Mouse (Mus musculus): ENCODE measurements around the gene Tmem97.
"Not testable (repeated sequence)": the region's sequence is repeated elsewhere in the genome, so short reads cannot be mapped to it uniquely, and the experiment has no call there.

The Tmem97 gene

GRCm38 (mm10) chr11:78547718-78548460 lies 2.7 kb downstream of the Tmem97 start:
- DNase-seq, result no peak

DNA sequence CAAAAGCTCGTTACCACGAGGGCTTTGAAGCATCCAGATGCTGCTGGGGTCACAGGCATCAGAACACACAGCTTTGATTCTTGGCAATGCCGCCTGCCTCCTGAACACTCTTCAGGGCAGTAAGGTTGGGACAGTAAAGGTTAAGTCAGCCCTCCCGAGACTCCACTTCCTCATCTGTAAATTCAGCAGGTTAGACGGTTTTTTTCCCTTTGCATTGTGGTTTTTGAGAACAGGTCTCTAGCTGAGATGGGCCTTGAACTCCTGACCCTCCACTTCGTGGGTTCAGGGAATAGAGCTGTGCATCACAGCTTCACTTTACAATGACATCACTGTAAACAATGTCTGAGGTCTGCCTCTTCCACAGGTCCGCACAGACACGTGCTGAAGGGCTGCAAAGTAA lies 5.4 kb downstream of the Tmem97 start:
- DNase-seq, result no peak

GRCm38 (mm10) chr11:78544449-78545111 lies 6.0 kb downstream of the Tmem97 start:
- DNase-seq, result no peak

GRCm38 (mm10) chr11:78540358-78540757 lies 10.2 kb downstream of the Tmem97 start:
- DNase-seq, result no peak

DNA sequence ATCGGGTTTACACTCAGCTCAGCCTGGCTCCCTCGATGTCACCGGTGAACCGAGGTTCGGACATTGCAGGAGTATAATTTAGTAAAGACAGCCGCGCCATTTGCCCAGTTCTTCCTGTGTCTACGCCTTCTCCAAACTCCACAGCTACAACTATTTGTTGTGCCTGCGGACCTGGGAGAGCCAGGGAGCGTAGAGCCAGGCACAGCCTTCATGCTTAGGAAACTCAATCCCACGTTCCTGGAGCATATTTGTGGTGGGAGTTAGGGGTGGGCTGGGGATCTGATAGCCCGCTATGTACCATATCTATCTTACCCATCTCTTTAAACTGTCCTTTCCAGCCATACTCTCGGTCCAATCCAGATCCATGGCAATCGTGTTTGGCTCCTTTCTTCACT lies 13.9 kb downstream of the Tmem97 start:
- no peak for DNase-seq

DNA sequence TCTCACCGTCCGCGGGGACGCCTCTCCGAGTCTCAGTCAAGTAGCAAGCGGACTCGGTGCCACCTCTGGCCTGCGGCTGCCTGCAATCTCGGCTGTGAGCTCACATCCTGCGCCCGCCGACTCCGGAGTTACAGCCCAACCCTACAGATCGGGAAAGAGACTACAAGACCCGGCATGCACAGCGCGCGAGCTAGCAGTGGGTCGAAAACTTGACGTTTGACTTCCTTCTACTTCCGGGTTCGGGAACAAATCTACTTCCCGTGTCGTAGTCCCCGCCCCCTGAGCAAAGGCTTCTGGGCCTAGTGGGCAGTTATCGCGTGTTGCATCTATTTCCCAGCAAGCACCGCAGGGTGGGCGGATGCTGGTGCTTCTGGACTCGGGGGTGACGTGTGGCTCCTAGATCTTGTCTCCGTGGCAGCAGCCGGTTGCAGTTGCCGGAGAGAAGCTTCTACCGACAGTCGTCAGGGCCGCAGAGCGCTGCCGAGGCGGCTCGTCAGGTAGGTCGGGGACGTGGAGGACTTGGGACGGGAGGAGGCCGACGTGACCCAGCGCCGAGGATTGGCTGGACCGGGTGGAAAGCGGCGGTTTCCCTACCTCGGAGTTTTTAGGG lies 14.4 kb downstream of the Tmem97 start, which contains the start of the genes Tnfaip1 and Ift20:
Tnfaip1 (minus strand) TSS at position 253 of the 610 bp plus-strand sequence.
Ift20 (plus strand) TSS at position 282 of the 610 bp plus-strand sequence.
- peak; percentile 99 for DNase-seq

DNA sequence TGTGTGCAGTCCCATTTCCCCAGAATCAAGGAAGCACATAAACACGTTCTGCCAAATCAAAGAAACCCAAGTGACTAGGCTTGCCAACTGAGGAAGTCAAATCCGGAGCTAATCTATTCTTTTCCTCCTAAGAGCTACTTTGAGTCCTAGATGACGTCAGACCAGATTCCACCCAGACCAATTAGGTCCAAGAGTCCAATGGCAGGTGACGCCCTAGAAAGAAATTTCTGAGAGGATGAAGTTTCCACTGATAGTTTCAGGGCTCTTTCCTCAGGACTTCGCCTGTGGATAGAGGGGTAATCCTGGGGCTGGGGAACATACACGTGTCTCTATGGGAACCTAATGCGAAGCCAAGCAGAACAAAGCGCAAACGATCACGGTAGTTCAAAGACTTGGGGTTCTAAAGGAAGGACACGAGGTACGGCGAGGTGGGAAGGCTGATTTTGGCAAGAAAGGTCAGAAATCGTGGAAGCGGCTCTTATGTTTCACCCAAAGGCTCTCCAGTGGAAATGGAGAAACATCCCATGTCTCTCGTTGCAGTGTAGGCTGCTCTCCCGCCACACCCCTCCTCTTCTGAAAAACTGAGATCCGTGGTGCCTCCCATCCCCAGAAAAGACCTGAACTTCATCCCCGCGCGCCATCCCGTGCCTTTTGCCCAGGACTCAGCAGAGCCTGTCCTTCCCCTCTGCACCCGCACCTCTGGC lies 15.0 kb downstream of the Tmem97 start:
- DNase-seq, result peak; percentile 60 to 76

- DNase-seq, result no peak
These were observed 16.1 kb downstream of the Tmem97 start for GRCm38 (mm10) chr11:78534516-78534915.

- not testable (repeated sequence) for DNase-seq
These were observed 19.1 kb downstream of the Tmem97 start for GRCm38 (mm10) chr11:78531515-78531914.

GRCm38 (mm10) chr11:78531046-78531445 lies 19.5 kb downstream of the Tmem97 start:
- DNase-seq, result peak; percentile 59 to 63

DNA sequence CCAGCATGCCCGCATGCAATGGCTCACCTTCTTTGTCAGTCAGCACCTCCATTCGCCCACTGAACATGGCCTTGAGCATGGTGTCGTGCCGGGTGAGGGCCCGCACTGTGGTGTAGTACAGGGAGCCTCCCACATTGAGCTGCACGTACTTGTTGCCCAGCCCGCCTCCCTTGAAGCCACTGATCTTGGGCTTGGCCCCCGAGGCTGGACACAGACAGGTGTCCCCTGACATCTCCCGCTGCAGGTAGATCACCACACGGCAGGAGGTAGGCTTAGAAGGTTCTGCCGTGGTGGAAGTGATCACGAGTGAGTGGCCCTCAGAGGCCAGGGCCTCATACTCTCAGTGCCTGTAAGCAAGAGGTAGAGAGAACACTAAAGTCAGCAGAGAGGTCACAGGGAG lies 20.6 kb downstream of the Tmem97 start:
- DNase-seq, result no peak

- no peak for DNase-seq
These were observed 21.9 kb downstream of the Tmem97 start for GRCm38 (mm10) chr11:78528714-78529113.

- DNase-seq, result no peak
These were observed 25.7 kb downstream of the Tmem97 start for GRCm38 (mm10) chr11:78524838-78525237.

DNA sequence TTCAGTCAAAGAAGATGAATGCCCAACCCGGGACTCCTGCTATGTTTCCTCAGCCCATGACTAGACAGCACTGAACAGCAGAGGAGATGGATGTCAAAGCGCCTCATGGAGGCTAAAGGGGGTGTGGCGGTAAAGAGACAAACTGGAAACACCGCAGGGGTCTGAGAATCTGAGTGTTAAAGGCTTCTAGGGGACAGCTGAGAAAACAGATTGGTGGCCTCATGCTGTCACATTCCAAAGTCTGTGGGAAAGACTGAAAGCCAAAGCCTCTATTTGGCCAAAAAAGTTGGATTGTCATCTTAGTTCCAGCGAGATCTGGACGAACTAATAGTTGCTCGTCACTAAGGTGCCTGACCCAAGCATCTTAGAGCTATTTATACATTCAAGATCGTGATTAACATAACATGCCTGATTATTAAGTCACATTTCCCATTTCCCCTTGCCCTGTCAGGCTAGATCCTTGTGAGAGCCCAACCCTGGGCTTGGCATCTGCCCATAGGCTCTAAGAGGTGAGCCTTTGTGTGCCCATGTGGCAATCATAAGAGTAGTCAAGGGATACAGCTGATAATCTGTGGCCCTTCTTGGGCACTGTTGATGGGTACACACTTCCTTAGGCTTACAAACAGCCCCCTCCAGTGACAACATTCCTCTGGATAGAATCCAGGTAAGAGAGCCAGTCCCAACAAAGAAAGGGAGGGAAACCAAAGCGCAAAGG lies 27.2 kb downstream of the Tmem97 start:
- DNase-seq, result no peak

GRCm38 (mm10) chr11:78522481-78522997 lies 28.0 kb downstream of the Tmem97 start:
- peak in 1 of 2 experiments; percentile 55 for DNase-seq

DNA sequence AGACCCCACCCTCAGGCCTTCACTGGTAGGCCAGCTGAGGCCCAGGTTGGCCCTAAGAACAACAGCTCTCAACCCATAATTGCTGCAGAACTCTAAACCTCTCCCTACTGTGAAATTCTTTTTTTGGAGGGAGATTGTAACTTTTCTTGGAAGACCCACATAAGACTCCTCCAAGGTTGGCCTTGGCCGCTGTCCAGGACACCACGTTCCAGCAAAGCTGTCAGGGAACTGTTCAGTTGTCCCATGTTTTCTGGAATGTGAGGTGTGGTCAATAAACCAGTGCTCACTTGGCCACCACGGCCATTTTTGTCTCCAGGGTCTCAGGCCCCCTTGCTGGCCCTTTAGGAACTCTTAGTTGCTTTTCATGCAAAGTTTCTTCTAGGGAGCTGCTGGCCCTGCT lies 28.7 kb downstream of the Tmem97 start:
- DNase-seq, result no peak

DNA sequence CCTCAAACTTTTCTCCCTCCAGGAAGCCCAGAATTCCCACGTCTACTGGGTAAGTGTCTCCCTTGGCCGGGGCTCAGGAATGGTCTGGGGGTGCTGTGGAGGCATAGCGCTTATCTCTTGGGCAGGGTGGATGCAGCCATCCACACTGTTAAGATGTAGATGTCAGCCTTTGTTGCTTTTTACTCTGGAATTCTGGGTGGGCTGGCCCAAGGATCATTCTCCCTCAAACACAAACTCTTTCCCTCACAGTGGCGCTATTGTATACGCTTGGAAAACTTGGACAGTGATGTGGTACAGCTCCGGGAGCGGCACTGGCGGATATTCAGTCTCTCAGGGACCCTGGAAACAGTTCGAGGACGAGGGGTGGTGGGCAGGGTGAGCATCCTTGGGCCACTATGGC lies 31.6 kb downstream of the Tmem97 start:
- no peak for DNase-seq

GRCm38 (mm10) chr11:78515549-78516325 lies 34.8 kb downstream of the Tmem97 start:
- no peak for DNase-seq

DNA sequence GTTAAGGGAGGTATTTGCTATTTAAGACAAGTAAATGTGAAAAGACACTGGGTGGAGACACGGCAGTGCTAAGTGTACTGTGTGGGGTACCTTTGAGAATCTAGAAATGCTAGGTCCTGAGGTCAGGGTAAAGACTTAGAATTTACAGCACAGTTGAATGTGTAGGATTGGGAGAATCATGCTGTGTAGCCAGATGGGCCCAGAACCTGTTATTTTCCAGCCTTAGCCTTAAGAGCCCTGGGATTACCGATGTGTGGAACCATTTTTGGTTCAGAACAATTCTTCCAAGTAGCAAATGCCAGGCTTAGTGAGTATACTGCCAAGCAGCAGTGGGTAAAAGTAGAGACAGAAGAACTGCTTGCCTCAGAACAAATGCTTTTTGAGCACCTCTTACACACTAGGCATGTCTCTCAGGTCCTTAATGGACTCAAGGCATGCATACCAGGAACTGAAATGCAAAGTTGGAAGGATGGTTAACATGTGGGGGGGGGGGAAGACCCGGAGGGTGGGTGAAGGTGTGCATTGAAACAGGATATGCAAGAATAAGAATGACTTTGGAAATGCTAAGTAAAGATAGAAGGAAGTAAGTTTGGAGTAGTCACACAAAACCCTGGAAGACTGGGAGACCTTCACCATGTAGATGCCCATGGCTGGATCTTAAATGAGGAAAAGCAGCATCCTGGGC lies 37.3 kb downstream of the Tmem97 start:
- DNase-seq, result no peak

- DNase-seq, result peak; percentile 87 to 88
These were observed 38.3 kb downstream of the Tmem97 start, which contains the start of the genes Tmem199 and Poldip2 for GRCm38 (mm10) chr11:78512025-78512957. Gene Tmem199 (minus strand): TSS chr11:78512172. Gene Poldip2 (plus strand): TSS chr11:78512193.
